Mouse (Mus musculus) bone marrow macrophage, adult 2 months (primary cell): Measurements from ENCODE around the gene Zfp385b.

Experiments
- CTCF ChIP-seq: IDR thresholded peaks from 2 replicates; pipeline ENCODE4 v1.5.1; 2012; ENCODE audit warnings: low read depth, mild to moderate bottlenecking, low read length, moderate library complexity
- POLR2A ChIP-seq: IDR thresholded peaks from 2 replicates; pipeline ENCODE4 v1.6.1; 2012; ENCODE audit warnings: mild to moderate bottlenecking, low read depth, low read length, borderline replicate concordance

DNA sequence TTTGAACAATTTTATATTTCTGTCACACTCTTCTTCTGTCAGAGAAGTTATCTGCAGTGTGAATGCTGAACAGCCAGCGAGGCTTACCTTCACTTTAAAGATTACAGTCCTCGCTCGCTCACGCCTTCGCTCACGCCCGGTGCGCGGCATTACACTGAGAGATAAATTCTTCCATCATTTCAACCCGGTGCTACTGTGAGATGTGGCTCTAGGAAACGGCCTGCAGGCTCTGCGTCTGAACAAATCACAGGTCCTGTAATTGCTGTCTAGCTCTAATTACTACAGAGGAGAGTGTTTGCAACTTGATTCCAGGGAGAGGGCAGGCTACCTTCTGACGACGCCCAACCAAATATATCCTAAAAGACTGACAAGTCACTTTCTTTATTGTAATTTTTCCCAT is 300.1 kb downstream of the Zfp385b start:
- TF ChIP-seq CTCF (no peak), POLR2A (no peak)
